Mouse (Mus musculus) WW6 (cell line): ENCODE results near the gene Smgc.
A peak's percentile ranks its signal among the peaks of the same experiment; 100 is the strongest.
"Not testable (repeated sequence)": the region's sequence is repeated elsewhere in the genome, so short reads cannot be mapped to it uniquely, and the experiment has no call there.

Experiments
- DNase-seq: peaks from one replicate; pipeline ENCODE4 v3.0.0-alpha.2; 2013; ENCODE audit warnings: low read depth, low spot score

Smgc gene

DNA sequence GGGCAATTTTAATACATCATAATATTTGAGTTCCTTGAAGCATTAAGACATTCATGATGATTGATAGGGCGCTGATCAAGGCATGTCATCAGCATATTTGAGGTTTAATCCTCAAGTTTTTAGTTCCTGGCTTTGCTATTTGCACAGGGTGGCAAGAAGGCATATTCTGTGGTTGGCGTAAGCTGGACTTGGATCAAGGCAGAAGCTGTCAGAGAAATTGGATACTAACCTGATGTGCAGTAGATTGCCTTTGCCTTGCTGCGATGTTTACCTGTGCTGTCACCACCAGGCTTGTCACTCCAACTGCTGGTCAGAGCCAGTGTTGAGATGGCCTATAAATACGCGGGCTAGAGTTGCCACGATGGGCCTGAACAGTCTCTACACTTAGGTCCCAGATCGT, at the start of gene Smgc:
Gene Smgc (plus strand): TSS at position 301 of the 400 bp plus-strand sequence.
- DNase-seq, result no peak

DNA sequence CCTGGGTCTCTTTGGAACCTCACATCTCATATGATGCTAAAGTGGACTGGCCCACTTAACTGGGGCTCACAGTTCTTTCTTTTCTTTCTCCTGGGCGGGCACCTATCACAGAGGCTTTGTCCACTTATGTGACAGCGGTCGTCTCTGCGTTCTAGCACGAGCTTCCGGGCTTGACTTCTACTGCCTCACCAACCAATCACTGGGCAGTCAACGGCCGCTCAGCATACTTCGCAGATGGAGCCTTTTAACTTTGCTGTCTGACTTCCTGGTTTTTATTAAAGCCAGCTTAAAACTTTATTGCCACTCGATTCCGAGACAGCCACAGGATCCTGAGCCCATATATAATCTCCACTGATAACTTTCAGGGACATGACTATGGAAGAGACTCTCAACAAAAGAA, 49.7 kb upstream of the Smgc start:
- no peak for DNase-seq

DNA sequence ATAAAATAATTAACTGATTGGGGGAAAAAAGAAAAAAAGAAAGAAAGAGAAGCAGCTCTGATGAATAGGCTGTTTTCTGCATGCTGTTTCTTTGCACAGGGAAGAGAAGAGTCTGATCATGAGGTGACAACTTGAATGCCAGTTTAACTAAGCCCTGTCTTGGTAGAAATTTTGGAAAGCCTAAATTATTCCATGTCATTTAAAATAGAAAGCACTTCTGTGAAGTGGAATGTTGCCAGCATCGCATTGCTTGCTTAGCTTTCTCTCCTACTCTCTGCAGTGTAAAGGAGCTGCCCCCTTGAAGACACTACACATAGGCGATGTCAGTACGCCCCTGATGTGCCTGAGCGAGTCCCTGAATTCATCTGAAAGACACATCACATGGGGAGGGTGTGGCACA, 31.6 kb upstream of the Smgc start:
- DNase-seq, result no peak

DNA sequence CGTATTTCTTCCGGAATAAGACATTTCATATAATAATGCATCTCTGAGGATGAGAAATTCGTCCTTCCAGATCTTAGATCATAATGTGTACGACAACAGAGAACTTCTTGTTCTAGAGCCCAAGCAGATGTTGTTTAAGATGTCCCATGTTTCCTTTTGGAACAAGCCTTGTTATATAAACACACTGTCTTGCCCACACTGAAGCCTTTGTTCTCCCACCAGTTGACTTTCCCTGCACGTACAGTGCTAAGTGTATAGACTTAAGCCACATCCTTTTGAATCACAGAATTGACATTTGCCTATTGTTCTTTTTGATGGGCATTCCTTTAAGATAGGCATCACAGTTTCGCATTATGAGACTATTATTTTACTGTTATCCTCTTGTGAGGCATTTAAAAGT, 2.7 kb upstream of the Smgc start:
- no peak for DNase-seq

DNA sequence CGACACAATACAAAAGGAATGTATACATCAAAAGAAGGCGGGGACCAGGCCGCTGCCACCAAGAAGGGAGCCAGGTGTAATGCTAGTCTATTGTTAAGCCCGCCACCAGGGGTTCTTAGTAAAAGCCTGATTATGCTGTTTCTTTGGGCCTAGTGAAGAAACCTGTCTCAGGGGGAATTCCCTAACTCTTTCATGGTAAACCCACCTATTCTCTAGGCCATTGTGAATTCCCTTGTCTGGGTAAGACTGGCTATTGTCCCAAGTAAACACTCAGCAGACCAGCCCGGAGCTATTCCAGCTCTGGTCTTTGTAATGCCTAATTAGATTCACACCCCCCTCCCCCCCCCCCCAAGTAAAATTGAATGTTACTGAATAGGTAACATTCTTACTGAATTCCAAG, 26.1 kb downstream of the Smgc start:
- DNase-seq, result peak; percentile 36

DNA sequence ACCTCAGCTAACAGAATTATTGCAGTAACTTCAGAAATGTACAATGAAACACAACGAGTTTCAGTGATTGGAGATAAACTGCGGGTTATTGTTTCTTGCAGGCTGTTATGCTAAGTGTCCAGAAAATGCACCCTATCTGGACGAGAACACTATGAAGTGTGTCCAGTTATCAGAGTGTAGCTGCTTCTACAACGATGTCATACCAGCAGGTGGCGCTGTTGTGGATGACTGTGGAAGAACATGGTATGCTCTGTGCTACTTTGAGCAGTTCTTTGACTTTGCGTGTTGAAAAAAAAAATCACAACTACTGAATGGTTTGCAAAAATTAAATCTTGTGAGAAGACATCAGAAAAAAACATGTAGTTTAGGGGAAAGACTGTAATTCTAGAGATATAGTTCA, 62.2 kb downstream of the Smgc start:
- DNase-seq, result peak; percentile 16

DNA sequence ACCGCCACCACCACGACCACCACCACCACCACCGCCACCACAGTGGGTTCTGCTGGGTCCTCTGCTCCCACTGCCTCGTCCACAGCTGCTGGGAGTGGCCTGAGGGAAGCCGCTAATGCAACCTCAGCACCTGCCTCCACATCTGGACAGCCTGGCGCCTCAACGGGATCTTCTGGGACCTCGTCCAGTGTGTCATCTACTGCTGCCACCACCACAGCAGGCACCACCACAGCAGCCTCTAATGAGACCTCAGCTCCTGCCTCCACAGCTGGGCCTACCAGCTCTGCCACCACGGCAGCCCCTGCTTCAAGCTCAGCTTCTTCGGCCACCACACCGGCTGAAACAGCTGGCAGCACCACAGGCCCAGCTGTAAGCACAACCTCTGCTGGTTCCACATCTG, 69.0 kb downstream of the Smgc start:
- not testable (repeated sequence) for DNase-seq
